Mouse (Mus musculus): ENCODE measurements around the gene Hpn.

Gene Hpn

DNA sequence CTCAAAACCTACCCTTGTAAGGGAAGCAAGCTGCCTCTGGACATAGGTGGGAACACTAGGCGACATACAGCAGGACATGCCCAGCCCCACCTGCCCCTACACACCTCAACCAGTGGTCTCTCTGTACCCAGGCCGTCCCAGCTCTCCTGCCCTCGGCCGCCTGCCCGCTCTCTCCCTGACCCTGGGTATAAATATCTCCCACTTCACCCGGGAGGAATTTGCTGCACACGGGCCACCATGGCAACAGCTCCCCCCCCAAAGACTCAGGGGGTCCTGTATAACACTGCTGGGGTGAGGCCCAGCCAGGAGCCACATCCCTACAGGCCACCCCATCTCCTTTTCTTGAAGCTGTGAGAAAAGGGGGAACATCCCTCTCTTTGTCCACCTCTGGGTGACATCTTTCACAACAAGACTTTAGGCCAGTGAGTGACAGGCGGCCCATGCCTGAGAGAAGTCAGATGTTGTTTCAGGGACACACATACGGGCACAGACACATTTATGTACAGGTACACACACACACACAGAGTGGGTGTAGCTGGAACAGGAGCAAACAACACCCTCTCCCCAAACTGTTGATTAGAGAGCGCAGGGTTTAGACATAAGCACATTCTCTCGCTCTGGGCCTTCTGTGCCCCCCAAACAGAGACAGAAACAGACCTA lies 60.3 kb downstream of the Hpn start:
- peak; percentile 73 to 81 for DNase-seq (ENCODE audit: low spot score in 2 of 2)

DNA sequence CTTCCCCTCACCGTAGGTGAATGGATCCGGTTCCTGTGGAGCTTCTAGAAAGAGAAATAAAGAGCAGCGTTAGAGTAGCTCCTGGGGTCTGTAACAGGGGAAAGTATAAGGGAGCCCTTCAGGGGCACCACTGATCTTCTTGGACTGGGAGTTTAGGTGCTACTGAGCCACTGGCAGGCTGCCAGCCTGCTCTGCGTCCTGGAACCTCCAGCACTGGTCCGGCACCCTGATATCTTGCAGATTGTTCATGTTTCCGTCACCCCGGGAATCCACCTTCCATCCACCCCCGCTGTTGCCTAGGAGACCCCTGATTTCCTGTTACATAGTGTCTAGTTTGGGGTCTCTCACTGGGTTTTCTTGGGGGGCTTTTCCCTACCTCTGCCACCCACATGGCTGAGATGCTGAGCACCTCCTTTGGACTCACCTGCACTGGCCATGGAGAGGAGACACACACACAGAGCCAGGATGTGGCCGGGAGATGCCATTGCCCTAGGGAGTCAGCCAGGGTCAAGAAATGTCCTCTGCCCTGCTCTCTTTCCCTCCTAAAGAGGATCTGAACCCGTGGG lies 61.1 kb downstream of the Hpn start:
- DNase-seq (ENCODE audit: low spot score in 2 of 2), result peak in 1 of 2 experiments; percentile 37

- peak in 1 of 2 experiments; percentile 40 for DNase-seq (ENCODE audit: low spot score in 2 of 2)
Observed at GRCm38 (mm10) chr7:31052636-31053434, 62.3 kb downstream of the Hpn start.

- no peak for DNase-seq (ENCODE audit: low spot score in 2 of 2)
Observed at GRCm38 (mm10) chr7:31052251-31052635, 62.8 kb downstream of the Hpn start.

DNA sequence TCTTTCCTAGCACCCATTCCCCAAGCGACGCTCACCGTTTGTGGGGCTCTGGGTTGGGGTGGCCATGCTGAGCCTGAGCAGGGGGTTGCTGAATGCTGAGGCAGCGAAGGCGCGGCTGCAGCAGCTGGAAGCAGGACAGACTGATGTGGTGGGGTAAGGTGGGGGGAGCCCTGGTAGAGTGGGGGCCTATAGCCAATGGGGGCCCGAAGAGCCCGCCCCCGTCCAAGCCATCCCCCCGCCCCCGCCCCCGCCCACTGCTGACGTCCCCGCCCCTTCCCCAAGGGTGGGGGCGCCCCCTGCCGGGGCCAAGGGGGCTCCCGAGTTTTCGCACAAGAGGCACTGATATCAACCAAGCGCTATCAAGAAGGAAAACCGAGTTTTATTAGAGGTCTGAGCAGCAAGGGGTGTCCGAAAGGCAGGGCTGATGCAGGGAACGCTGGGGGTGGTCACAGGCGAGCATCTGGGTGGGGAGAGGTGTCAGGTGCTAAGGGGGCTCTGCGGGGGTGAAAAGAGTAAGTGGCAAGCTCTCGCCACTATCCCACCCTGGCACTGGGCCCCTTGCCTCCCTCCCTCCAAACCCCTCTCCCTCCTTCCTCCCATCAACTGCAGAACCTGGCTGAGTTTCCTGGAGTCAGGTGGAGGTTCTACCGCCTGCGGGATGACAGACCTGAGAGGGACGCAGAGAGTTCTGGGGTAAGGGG lies 63.6 kb downstream of the Hpn start, which contains the start of gene Fxyd7:
TSS of gene Fxyd7 (minus strand) at position 147 of the 701 bp plus-strand sequence.
- no peak for DNase-seq (ENCODE audit: low spot score in 2 of 2)

DNA sequence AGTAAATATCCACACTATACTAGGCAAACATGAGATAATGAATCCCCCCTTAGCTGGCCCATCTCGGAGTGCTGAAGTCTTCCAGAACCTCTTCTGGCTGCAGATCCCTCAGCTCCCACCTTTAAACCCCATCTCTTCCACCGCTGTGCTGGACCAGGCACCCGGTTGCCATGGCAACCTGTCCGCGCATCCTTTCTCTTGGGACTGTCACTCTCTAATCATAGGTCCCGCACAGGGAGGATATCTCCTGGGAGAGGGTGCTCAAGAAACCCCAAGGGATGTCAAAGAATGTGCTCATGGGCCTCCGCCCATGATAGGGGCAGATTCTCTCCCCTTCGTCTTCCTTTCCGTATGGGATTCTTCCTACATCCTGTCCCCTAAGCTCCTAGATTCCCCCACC lies 64.2 kb downstream of the Hpn start:
- DNase-seq (ENCODE audit: low spot score in 2 of 2), result no peak

- no peak for DNase-seq (ENCODE audit: low spot score in 2 of 2)
Observed at GRCm38 (mm10) chr7:31050487-31050886, 64.6 kb downstream of the Hpn start.

- DNase-seq (ENCODE audit: low spot score in 2 of 2), result no peak
Observed at GRCm38 (mm10) chr7:31049846-31050281, 65.2 kb downstream of the Hpn start.

DNA sequence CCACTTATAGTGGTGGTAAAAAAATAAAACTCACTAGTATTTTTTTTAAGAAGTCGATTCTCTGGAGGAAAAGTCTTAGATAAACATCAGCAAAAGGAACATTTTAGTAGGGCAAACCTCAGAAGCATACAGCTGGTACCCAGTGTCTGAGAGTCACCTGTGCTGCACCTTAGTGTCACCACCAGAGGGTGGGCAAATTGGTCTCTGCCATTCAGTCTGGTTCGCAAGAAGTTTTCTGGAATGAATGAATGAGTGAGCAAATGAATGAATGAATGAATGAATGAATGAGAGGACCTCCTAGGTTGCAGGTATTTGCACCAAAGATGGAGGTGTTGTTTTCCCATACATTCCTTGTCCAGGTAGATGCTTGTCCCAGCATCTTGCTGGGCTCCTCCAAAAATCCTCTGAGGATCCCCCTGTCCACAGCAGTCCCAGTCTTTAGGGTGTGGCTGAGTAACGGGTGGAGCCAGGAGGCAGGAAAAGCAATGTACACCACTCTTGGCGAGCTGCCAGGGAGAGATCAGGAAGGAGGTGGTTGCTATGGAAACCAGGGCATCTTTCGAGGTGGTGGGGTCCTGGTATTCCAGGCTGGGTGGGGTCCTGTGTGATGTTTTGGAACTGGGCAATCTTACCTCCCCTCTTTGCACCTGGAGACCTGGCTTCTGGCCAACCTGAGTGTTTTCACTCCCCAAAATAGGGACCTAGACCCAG lies 65.8 kb downstream of the Hpn start:
- no peak for DNase-seq (ENCODE audit: low spot score in 2 of 2)
